Mouse (Mus musculus): ENCODE results near the gene Nup188.
A peak's percentile ranks its signal among the peaks of the same experiment; 100 is the strongest.

- no peak for TF ChIP-seq CTCF (IDR thresholded peaks at IDR 0.05; ENCODE audit: borderline replicate concordance, insufficient read depth, low read length)
- peak; percentile 73 for TF ChIP-seq POLR2A (IDR thresholded peaks at IDR 0.05; ENCODE audit: low read depth, low read length)
These were observed 19.7 kb upstream of the Nup188 start for GRCm38 (mm10) chr2:30266392-30266941.

All from embryonic fibroblast, embryonic 13.5 days (primary cell).